Mouse (Mus musculus) retina, postnatal 1 day (tissue): ENCODE measurements around the gene Parp4.
A peak's percentile ranks its signal among the peaks of the same experiment; 100 is the strongest.

ENCODE experiments used
- DNase-seq: peaks from one replicate; pipeline ENCODE4 v3.0.0-alpha.2; 2012

Gene Parp4

GRCm38 (mm10) chr14:56575416-56575815 lies at the start of gene Parp4, which contains the start of gene Cenpj:
Parp4 (plus strand) TSS chr14:56575619.
Cenpj (minus strand) TSS chr14:56575425.
- peak; percentile 81 for DNase-seq

- DNase-seq: no peak
These were observed 44.6 kb upstream of the Parp4 start for GRCm38 (mm10) chr14:56530788-56531187.

GRCm38 (mm10) chr14:56544946-56545345 lies 30.5 kb upstream of the Parp4 start:
- no peak for DNase-seq

GRCm38 (mm10) chr14:56545491-56545890 lies 29.9 kb upstream of the Parp4 start:
- DNase-seq: no peak

GRCm38 (mm10) chr14:56550960-56551359 lies 24.5 kb upstream of the Parp4 start:
- DNase-seq: no peak

- DNase-seq: no peak
These were observed 22.5 kb upstream of the Parp4 start for GRCm38 (mm10) chr14:56552924-56553323.

- no peak for DNase-seq
These were observed 22.1 kb upstream of the Parp4 start for GRCm38 (mm10) chr14:56553331-56553730.

- no peak for DNase-seq
These were observed 20.7 kb upstream of the Parp4 start for GRCm38 (mm10) chr14:56554716-56555115.

- no peak for DNase-seq
These were observed 16.3 kb upstream of the Parp4 start for GRCm38 (mm10) chr14:56559134-56559533.

- DNase-seq: no peak
These were observed 7.9 kb upstream of the Parp4 start for GRCm38 (mm10) chr14:56567476-56567875.

GRCm38 (mm10) chr14:56569041-56569440 lies 6.4 kb upstream of the Parp4 start:
- DNase-seq: no peak

GRCm38 (mm10) chr14:56571310-56572093 lies 3.9 kb upstream of the Parp4 start:
- peak; percentile 98 for DNase-seq

GRCm38 (mm10) chr14:56572546-56572945 lies 2.9 kb upstream of the Parp4 start:
- DNase-seq: no peak

- peak; percentile 16 for DNase-seq
These were observed 816 bp downstream of the Parp4 start for GRCm38 (mm10) chr14:56575969-56576901.

GRCm38 (mm10) chr14:56579011-56579410 lies 3.6 kb downstream of the Parp4 start:
- no peak for DNase-seq

- DNase-seq: no peak
These were observed 5.7 kb downstream of the Parp4 start for GRCm38 (mm10) chr14:56581117-56581516.

GRCm38 (mm10) chr14:56582294-56582693 lies 6.9 kb downstream of the Parp4 start:
- DNase-seq: no peak

GRCm38 (mm10) chr14:56592191-56592590 lies 16.8 kb downstream of the Parp4 start:
- DNase-seq: no peak

GRCm38 (mm10) chr14:56594811-56595210 lies 19.4 kb downstream of the Parp4 start:
- DNase-seq: no peak

- peak; percentile 81 for DNase-seq
These were observed 23.3 kb downstream of the Parp4 start for GRCm38 (mm10) chr14:56598759-56599158.

- DNase-seq: no peak
These were observed 26.6 kb downstream of the Parp4 start for GRCm38 (mm10) chr14:56602069-56602468.

- DNase-seq: no peak
These were observed 29.0 kb downstream of the Parp4 start for GRCm38 (mm10) chr14:56604438-56604837.

- no peak for DNase-seq
These were observed 29.7 kb downstream of the Parp4 start for GRCm38 (mm10) chr14:56605136-56605535.

GRCm38 (mm10) chr14:56613212-56613611 lies 37.8 kb downstream of the Parp4 start:
- no peak for DNase-seq
